Comparison of ENCODE assay signal across 17 mouse cellular contexts in genomic region chr2:150651366-150651765, GRCm38 (mm10). TPM values are rescaled to one million over a fixed set of nuclear protein-coding genes. Genes with fewer than 3 reads are reported as not detected.
DNase-seq lines count a peak whose midpoint lies in the region; ATAC-seq and TF ChIP-seq lines count a peak whose summit lies in the region.
"Had no signal": no experiment of that assay in that cellular context is flagged by ENCODE, and none has a peak within 500 bp of the region (broad histone marks: within the 10 kb centered on the region; RNA-seq: fewer than 3 reads in every experiment).

No protein-coding gene starts in this region.

- H3K27ac ChIP-seq in heart, adult 2 months, result peak overlapping the region; percentile 15
- H3K27ac ChIP-seq in layer of hippocampus, adult 2 months, result peak overlapping the region; percentile 23; the same call in 1 of the 2 replicates
- H3K27ac ChIP-seq in embryonic facial prominence, embryonic 12.5 days, result peak overlapping the region; percentile 57; the same call in 1 of the 2 replicates
- H3K27ac ChIP-seq in liver, embryonic 16.5 days (ENCODE audit: low read length), result no peak overlapping the region; the same call in 1 of the 2 replicates
- H3K27ac ChIP-seq: forebrain, embryonic 15.5 days had no signal

- no peak for TF ChIP-seq POLR2A in heart, adult 2 months (IDR thresholded peaks at IDR 0.05; ENCODE audit: insufficient read depth, low read depth, low read length)

- no peaks in the 10 kb centered on the region for H3K9me3 ChIP-seq in embryonic facial prominence, embryonic 12.5 days
- no peaks in the 10 kb centered on the region for H3K9me3 ChIP-seq in liver, embryonic 16.5 days (replicated peaks; ENCODE audit: control insufficient read depth, low read length)
- H3K9me3 ChIP-seq: forebrain, embryonic 15.5 days had no signal

- no peaks in the 10 kb centered on the region for H3K27me3 ChIP-seq in heart, adult 2 months (ENCODE audit: control insufficient read depth, insufficient read depth, low read length)
- H3K27me3 ChIP-seq in embryonic facial prominence, embryonic 12.5 days, result no peaks in the 10 kb centered on the region
- H3K27me3 ChIP-seq in liver, embryonic 16.5 days (ENCODE audit: control insufficient read depth, insufficient read depth, low read depth, low read length), result no peaks in the 10 kb centered on the region
- H3K27me3 ChIP-seq: forebrain, embryonic 15.5 days had no signal

- ATAC-seq in embryonic facial prominence, embryonic 12.5 days (ENCODE audit: insufficient number of reproducible peaks, insufficient read depth, low FRiP score, low TSS enrichment), result no peak
- ATAC-seq in liver, embryonic 16.5 days (ENCODE audit: low read depth), result peak; percentile 55
- ATAC-seq in monocyte, adult 5-6 weeks (replicated peaks; ENCODE audit: insufficient number of reproducible peaks, low FRiP score, low TSS enrichment, poor library complexity, severe bottlenecking), result no peak
- ATAC-seq: forebrain, embryonic 15.5 days had no signal

- no peak overlapping the region for H3K4me3 ChIP-seq in heart, adult 2 months
- no peak overlapping the region for H3K4me3 ChIP-seq in layer of hippocampus, adult 2 months
- H3K4me3 ChIP-seq in embryonic facial prominence, embryonic 12.5 days, result no peak overlapping the region
- H3K4me3 ChIP-seq in liver, embryonic 16.5 days (ENCODE audit: low read depth, low read length), result no peak overlapping the region
- H3K4me3 ChIP-seq: forebrain, embryonic 15.5 days had no signal

- H3K36me3 ChIP-seq in heart, adult 2 months (ENCODE audit: control insufficient read depth, insufficient read depth, low read length), result peaks cover 11% of the 10 kb centered on the region
- H3K36me3 ChIP-seq in embryonic facial prominence, embryonic 12.5 days, result no peaks in the 10 kb centered on the region
- peaks cover 3% of the 10 kb centered on the region; the same call in 1 of the 2 replicates for H3K36me3 ChIP-seq in liver, embryonic 16.5 days (ENCODE audit: control insufficient read depth, insufficient read depth)
- H3K36me3 ChIP-seq: forebrain, embryonic 15.5 days had no signal

- peaks cover 19% of the 10 kb centered on the region for H3K4me1 ChIP-seq in heart, adult 2 months (ENCODE audit: control insufficient read depth, insufficient read depth, low read length)
- peaks cover 8% of the 10 kb centered on the region; the same call in 1 of the 2 replicates for H3K4me1 ChIP-seq in embryonic facial prominence, embryonic 12.5 days
- peaks cover 33% of the 10 kb centered on the region for H3K4me1 ChIP-seq in liver, embryonic 16.5 days (ENCODE audit: control insufficient read depth, low read depth, low read length)

- H3K9ac ChIP-seq in heart, adult 2 months (ENCODE audit: low read depth, low read length), result no peak overlapping the region
- H3K9ac ChIP-seq in embryonic facial prominence, embryonic 12.5 days, result no peak overlapping the region
- H3K9ac ChIP-seq in liver, embryonic 16.5 days (ENCODE audit: low read depth, low read length), result no peak overlapping the region
- H3K9ac ChIP-seq: forebrain, embryonic 15.5 days had no signal

- H3K4me2 ChIP-seq in embryonic facial prominence, embryonic 12.5 days (replicated peaks), result no peak overlapping the region
- peak overlapping the region; percentile 3; the same call in 1 of the 2 replicates for H3K4me2 ChIP-seq in liver, embryonic 16.5 days (ENCODE audit: low read depth, low read length)
- H3K4me2 ChIP-seq: forebrain, embryonic 15.5 days had no signal

- intact Hi-C loops in heart, adult 2 months (cut with DNase I), result no loop called here
- intact Hi-C loops in heart, postnatal 36 days (cut with DNase I), result no loop called here

- peaks cover 1% of the 10 kb centered on the region; the same call in 1 of the 2 replicates for H3K79me2 ChIP-seq in heart, adult 2 months (replicated peaks; ENCODE audit: control insufficient read depth, insufficient read depth, low read length)

- no peak for DNase-seq in heart, adult 2 months
- DNase-seq in heart, postnatal 36 days, result no peak
- DNase-seq in layer of hippocampus, adult 2 months (ENCODE audit: low spot score in 2 of 2), result no peak
- no peak for DNase-seq in layer of hippocampus, adult 8-10 months (ENCODE audit: low spot score in 2 of 2)
- no peak for DNase-seq in layer of hippocampus, postnatal 25 days (ENCODE audit: extremely low spot score in 1 of 2, low spot score in 1 of 2)
- DNase-seq: adrenal gland, adult 2 months; B cell, adult 2 months; kidney, postnatal 4 days; lung, postnatal 14 days; right cerebral cortex, postnatal 25 days had no signal

- TF ChIP-seq CTCF in heart, adult 2 months (IDR thresholded peaks at IDR 0.05), result no peak
- no peak for TF ChIP-seq CTCF in layer of hippocampus, adult 2 months (conservative IDR thresholded peaks at IDR 0.05)

- WGBS in heart, adult 2 months, result 42% methylated on average over 9 of the region's 9 CpGs
- 57% methylated on average over 9 of the region's 9 CpGs for WGBS in embryonic facial prominence, embryonic 12.5 days
- 62% methylated on average over 9 of the region's 9 CpGs for WGBS in liver, embryonic 16.5 days (ENCODE audit: insufficient replicate concordance)

- no peak for TF ChIP-seq EP300 in heart, adult 2 months (IDR thresholded peaks at IDR 0.05; ENCODE audit: insufficient read depth, low read depth, low read length)

RNA-seq across cellular contexts. Expression of gene Acss1, which starts 16.9 kb away (rescaled TPM):
- 100 to 1,000 TPM; 256 to 332 TPM for total RNA-seq in heart, adult 2 months (2021)
- polyA plus RNA-seq in heart, adult 2 months (2012; rRNA removed), result 301 and 494 TPM in 2 replicates
- 100 to 1,000 TPM; 257 to 310 TPM for total RNA-seq in heart, postnatal 36 days (2021)
- 10 to 100 TPM; 26.4 to 26.8 TPM for total RNA-seq in layer of hippocampus, adult 2 months (2021)
- 10 to 100 TPM; 26.4 to 33.7 (median 28.2) TPM for total RNA-seq in layer of hippocampus, adult 8-10 months (2022)
- 7.7 and 9.4 TPM in 2 replicates for polyA plus RNA-seq in embryonic facial prominence, embryonic 12.5 days (2016; fragmentation: Nextera tagmentation; extraction: Ambion mirVana)
- polyA plus RNA-seq in liver, embryonic 16.5 days (2015; fragmentation: Nextera tagmentation; extraction: Ambion mirVana), result 49.9 and 56.3 TPM in 2 replicates
- 69.1 to 92.7 TPM (median 70.9 TPM) in 3 replicates for total RNA-seq in monocyte, adult 5-6 weeks (2017)
- 10 to 100 TPM; 22.9 to 32.2 TPM for total RNA-seq in layer of hippocampus, postnatal 25 days (2021)

RNA-seq across cellular contexts. Expression of gene Vsx1, which starts 37.8 kb away (rescaled TPM):
- under 1 TPM; 0.10 to 0.14 TPM for total RNA-seq in heart, adult 2 months (2021)
- not detected in 2 replicates for polyA plus RNA-seq in heart, adult 2 months (2012; rRNA removed)
- not detected for total RNA-seq in heart, postnatal 36 days (2021)
- total RNA-seq in layer of hippocampus, adult 2 months (2021), result under 1 TPM in 1 of 2 experiments, not detected in 1; 0.12 TPM
- not detected for total RNA-seq in layer of hippocampus, adult 8-10 months (2022)
- not detected in 2 replicates for polyA plus RNA-seq in embryonic facial prominence, embryonic 12.5 days (2016; fragmentation: Nextera tagmentation; extraction: Ambion mirVana)
- not detected in 2 replicates for polyA plus RNA-seq in liver, embryonic 16.5 days (2015; fragmentation: Nextera tagmentation; extraction: Ambion mirVana)
- not detected in 3 replicates for total RNA-seq in monocyte, adult 5-6 weeks (2017)
- total RNA-seq in layer of hippocampus, postnatal 25 days (2021), result under 1 TPM in 1 of 2 experiments, not detected in 1; 0.07 TPM
- total RNA-seq: adrenal gland, adult 2 months; left cerebral cortex, postnatal 25 days had no signal
- polyA plus RNA-seq: adrenal gland, adult 2 months; forebrain, embryonic 15.5 days; gonadal fat pad, adult 2 months; testis, adult 2 months had no signal

RNA-seq across cellular contexts. Expression of gene Apmap, which starts 43.0 kb away (rescaled TPM):
- 10 to 100 TPM; 52.6 to 56.9 TPM for total RNA-seq in heart, adult 2 months (2021)
- 37.5 and 59.4 TPM in 2 replicates for polyA plus RNA-seq in heart, adult 2 months (2012; rRNA removed)
- 10 to 100 TPM; 48.8 to 54.6 TPM for total RNA-seq in heart, postnatal 36 days (2021)
- total RNA-seq in layer of hippocampus, adult 2 months (2021), result 10 to 100 TPM; 56.7 to 57.2 TPM
- total RNA-seq in layer of hippocampus, adult 8-10 months (2022), result 10 to 100 TPM; 56.6 to 61.9 (median 58.1) TPM
- polyA plus RNA-seq in embryonic facial prominence, embryonic 12.5 days (2016; fragmentation: Nextera tagmentation; extraction: Ambion mirVana), result 27.9 and 28.3 TPM in 2 replicates
- polyA plus RNA-seq in liver, embryonic 16.5 days (2015; fragmentation: Nextera tagmentation; extraction: Ambion mirVana), result 27.2 and 29.2 TPM in 2 replicates
- total RNA-seq in monocyte, adult 5-6 weeks (2017), result 47.1 to 62.5 TPM (median 55.9 TPM) in 3 replicates
- 10 to 100 TPM; 52.4 to 58.0 TPM for total RNA-seq in layer of hippocampus, postnatal 25 days (2021)
